Mouse (Mus musculus) spleen, adult 2 months (tissue): Measurements from ENCODE around the gene Socs3.

ENCODE experiments used
- CTCF ChIP-seq: fragments of 200-500 bp; IDR thresholded peaks from 2 replicates; pipeline ENCODE4 v1.5.1; 2011; ENCODE audit warnings: mild to moderate bottlenecking, inconsistent platforms; ENCODE audit not compliant: insufficient read depth, insufficient read length, insufficient replicate concordance; ENCODE audit errors: extremely low read depth
- POLR2A ChIP-seq: fragments of 200-500 bp; IDR thresholded peaks from 2 replicates; pipeline ENCODE4 v1.6.1; 2011; ENCODE audit warnings: low read depth, low read length, inconsistent platforms

GRCm38 (mm10) chr11:117995661-117996060 is 25.8 kb upstream of the Socs3 start:
- TF ChIP-seq CTCF = no peak
- TF ChIP-seq POLR2A = no peak
